ENCODE assay signal across 31 mouse cellular contexts in genomic region chr8:4133798-4134197, GRCm38 (mm10). TPM values are rescaled to one million over a fixed set of nuclear protein-coding genes. Genes with fewer than 3 reads are reported as not detected.
"Had no signal": no experiment of that assay in that cellular context is flagged by ENCODE, and none has a peak within 500 bp of the region (broad histone marks: within the 10 kb centered on the region; RNA-seq: fewer than 3 reads in every experiment).

Cd209g (plus strand) TSS chr8:4134098.

- DNase-seq: cerebellum, adult 8-10 months; cerebellum, adult 9-10 months; cerebellum, adult 9-11 months; cerebellum, postnatal 10 days; cerebellum, postnatal 14 days; cerebellum, postnatal 25 days; cerebellum, postnatal 36 days; embryo, embryonic 11 days; forebrain, postnatal 0 days; gastrocnemius, adult 2 months; gastrocnemius, postnatal 10 days; gastrocnemius, postnatal 14 days; gastrocnemius, postnatal 25 days; gastrocnemius, postnatal 36 days; heart, adult 11 months; heart, adult 18-20 months; heart, adult 2 months had no signal

RNA-seq across cellular contexts. Expression of gene Cd209g, which starts in this region (rescaled TPM):
- polyA plus RNA-seq: embryonic facial prominence, embryonic 10.5 days; embryonic facial prominence, embryonic 11.5 days; embryonic facial prominence, embryonic 12.5 days; embryonic facial prominence, embryonic 13.5 days; embryonic facial prominence, embryonic 14.5 days; embryonic facial prominence, embryonic 15.5 days; erythroblast, embryonic 14.5 days; forebrain, embryonic 10.5 days; forebrain, embryonic 11.5 days; forebrain, embryonic 12.5 days; forebrain, embryonic 13.5 days; forebrain, embryonic 14.5 days; forebrain, embryonic 15.5 days; forebrain, embryonic 16.5 days; forebrain, postnatal 0 days had no signal
